Mouse (Mus musculus) kidney, embryonic 16.5 days (tissue): ENCODE data around the gene Shc4. TPM values are rescaled to one million over a fixed set of nuclear protein-coding genes. Genes with fewer than 3 reads are reported as not detected.

Source experiments
- ATAC-seq: fragments of 200-750 bp; cut with Nextera tagmentation; 2 replicates; pipeline ENCODE4 v1.8.0; 2017; ENCODE audit warnings: moderate TSS enrichment; ENCODE audit not compliant: low FRiP score, low TSS enrichment
- H3K27ac ChIP-seq: fragments of 300-500 bp; sonication (generic); 2 replicates; pipeline ENCODE4 v1.5.1; 2014; ENCODE audit warnings: low read length
- H3K27me3 ChIP-seq: fragments of 300-500 bp; sonication (generic); 2 replicates; pipeline ENCODE4 v1.6.1; 2014; ENCODE audit warnings: low read length, control low read depth, mixed read lengths; ENCODE audit not compliant: insufficient read depth
- H3K36me3 ChIP-seq: fragments of 300-500 bp; sonication (generic); 2 replicates; pipeline ENCODE4 v1.6.1; 2014; ENCODE audit warnings: low read length, control low read depth, mixed read lengths; ENCODE audit not compliant: insufficient read depth
- H3K4me1 ChIP-seq: fragments of 300-500 bp; sonication (generic); 2 replicates; pipeline ENCODE4 v1.6.1; 2014; ENCODE audit warnings: low read length, control low read depth, mixed read lengths; ENCODE audit not compliant: insufficient read depth
- H3K4me2 ChIP-seq: fragments of 300-500 bp; sonication (generic); replicated peaks from 2 replicates; pipeline ENCODE4 v1.6.1; 2014; ENCODE audit warnings: low read depth, low read length
- H3K4me3 ChIP-seq: fragments of 300-500 bp; sonication (generic); 2 replicates; pipeline ENCODE4 v1.5.1; 2014; ENCODE audit warnings: mild to moderate bottlenecking, low read length
- H3K9ac ChIP-seq: fragments of 300-500 bp; sonication (generic); replicated peaks from 2 replicates; pipeline ENCODE4 v1.6.1; 2014; ENCODE audit warnings: low read length
- H3K9me3 ChIP-seq: fragments of 300-500 bp; sonication (generic); 2 replicates; pipeline ENCODE4 v1.6.1; 2016; ENCODE audit warnings: low read length, control low read depth
- WGBS: fragments of 180-500 bp; shearing (Covaris S2); extraction: QIAGEN DNeasy Blood & Tissue Kit; methylation state at CpG from one replicate; pipeline ENCODE4 v1.1.7; 2014; 5-methylcytosine and 5-hydroxymethylcytosine counted together
- polyA plus RNA-seq: library from polyadenylated mRNA; unstranded; fragments of >200 nt; fragmentation: Nextera tagmentation; extraction: Ambion mirVana; gene quantifications from 2 replicates; pipeline ENCODE4 v1.2.1, GENCODE M21; 2015

The Shc4 gene
- polyA plus RNA-seq, 1 experiment from 2014 or later, result 1.1 TPM

DNA sequence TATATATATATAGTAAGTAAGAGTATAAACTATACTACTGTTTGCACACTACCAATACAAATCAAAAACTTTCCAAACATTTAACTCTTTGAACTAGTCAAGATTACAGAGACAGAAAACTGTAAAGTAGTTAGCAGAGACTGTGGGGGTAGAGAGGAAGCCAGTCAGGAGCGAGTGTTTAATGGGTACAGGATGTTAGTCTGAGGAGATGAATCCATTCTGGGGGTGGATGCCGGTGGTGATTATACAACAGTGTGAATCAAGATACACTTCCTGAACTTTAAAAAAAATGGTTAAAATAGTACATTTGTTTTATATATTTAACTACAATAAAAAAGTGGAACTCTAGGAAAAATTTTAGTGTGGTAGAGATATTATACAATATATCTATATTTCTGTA, 31.9 kb downstream of the Shc4 start:
- no peak overlapping the region for H3K9ac ChIP-seq
- no peaks in the 10 kb centered on the region for H3K27me3 ChIP-seq
- WGBS, result 55% methylated on average over 2 of the region's 2 CpGs
- no peak overlapping the region for H3K4me2 ChIP-seq
- no peaks in the 10 kb centered on the region for H3K4me1 ChIP-seq
- no peaks in the 10 kb centered on the region for H3K36me3 ChIP-seq
- no peak overlapping the region for H3K27ac ChIP-seq
- no peaks in the 10 kb centered on the region for H3K9me3 ChIP-seq
- ATAC-seq, result no peak
- H3K4me3 ChIP-seq, result no peak overlapping the region

GRCm38 (mm10) chr2:125685441-125686150, 38.4 kb downstream of the Shc4 start:
- WGBS, result 72% methylated on average over 9 of the region's 9 CpGs
- Histone ChIP-seq H3K36me3 (no peaks in the 10 kb centered on the region), H3K4me3 (no peak overlapping the region), H3K4me2 (no peak overlapping the region), H3K27ac (no peak overlapping the region), H3K9ac (no peak overlapping the region), H3K4me1 (peaks cover 4% of the 10 kb centered on the region), H3K27me3 (no peaks in the 10 kb centered on the region), H3K9me3 (no peaks in the 10 kb centered on the region)
- no peak for ATAC-seq

GRCm38 (mm10) chr2:125684559-125685440, 39.1 kb downstream of the Shc4 start:
- no peak overlapping the region for H3K9ac ChIP-seq
- no peak overlapping the region for H3K27ac ChIP-seq
- no peak overlapping the region for H3K4me2 ChIP-seq
- no peak for ATAC-seq
- 60% methylated on average over 10 of the region's 10 CpGs for WGBS
- no peaks in the 10 kb centered on the region for H3K9me3 ChIP-seq
- no peaks in the 10 kb centered on the region for H3K36me3 ChIP-seq
- no peak overlapping the region for H3K4me3 ChIP-seq
- no peaks in the 10 kb centered on the region for H3K27me3 ChIP-seq
- H3K4me1 ChIP-seq, result peaks cover 4% of the 10 kb centered on the region

DNA sequence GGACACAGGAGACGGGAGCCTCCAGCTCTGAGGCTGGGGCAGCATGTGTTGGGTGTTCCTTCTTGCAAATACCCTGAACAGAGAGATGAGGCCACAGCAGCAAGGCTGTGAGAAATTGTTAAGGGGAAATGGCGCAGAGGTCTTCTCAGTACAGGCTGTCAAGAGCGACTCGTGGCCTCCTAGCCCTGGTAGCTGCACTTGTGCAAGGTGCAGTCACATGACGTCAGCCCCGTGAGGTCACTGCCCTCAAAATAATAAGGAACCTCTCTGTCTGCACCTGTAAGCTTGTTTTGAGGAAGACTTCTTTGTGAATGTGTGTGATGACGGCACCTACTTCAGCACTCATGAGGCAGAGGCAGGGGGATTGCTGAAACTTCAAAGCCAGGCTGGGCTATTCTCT, 40.1 kb downstream of the Shc4 start:
- Histone ChIP-seq H3K4me1 (peaks cover 4% of the 10 kb centered on the region), H3K4me3 (no peak overlapping the region), H3K9me3 (no peaks in the 10 kb centered on the region), H3K36me3 (no peaks in the 10 kb centered on the region), H3K27me3 (no peaks in the 10 kb centered on the region), H3K27ac (no peak overlapping the region), H3K4me2 (no peak overlapping the region), H3K9ac (no peak overlapping the region)
- no peak for ATAC-seq
- WGBS, result 87% methylated on average over 7 of the region's 7 CpGs

DNA sequence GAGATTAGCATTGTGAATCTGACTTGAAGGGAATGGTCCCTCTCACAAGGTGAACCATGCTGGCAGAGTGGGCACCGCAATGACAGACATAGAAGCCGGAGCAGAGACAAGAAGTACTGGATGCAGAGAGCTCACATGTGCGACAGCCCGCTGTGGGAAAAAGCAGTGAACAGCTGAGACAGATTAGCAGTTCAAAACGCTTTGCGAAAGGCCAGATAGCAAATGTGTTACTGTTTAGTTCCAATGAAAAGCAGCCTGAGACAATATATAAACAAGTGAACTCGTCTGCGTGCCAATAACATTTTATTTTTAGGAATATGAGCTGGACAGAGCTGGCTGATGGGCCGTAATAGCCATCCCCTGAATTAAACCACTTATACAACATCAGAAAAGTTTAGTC, 42.1 kb downstream of the Shc4 start:
- H3K4me2 ChIP-seq, result no peak overlapping the region
- no peak overlapping the region for H3K4me3 ChIP-seq
- no peak overlapping the region for H3K27ac ChIP-seq
- peaks cover 4% of the 10 kb centered on the region for H3K4me1 ChIP-seq
- H3K9me3 ChIP-seq, result no peaks in the 10 kb centered on the region
- H3K36me3 ChIP-seq, result no peaks in the 10 kb centered on the region
- H3K27me3 ChIP-seq, result no peaks in the 10 kb centered on the region
- H3K9ac ChIP-seq, result no peak overlapping the region
- 77% methylated on average over 9 of the region's 9 CpGs for WGBS
- no peak for ATAC-seq

DNA sequence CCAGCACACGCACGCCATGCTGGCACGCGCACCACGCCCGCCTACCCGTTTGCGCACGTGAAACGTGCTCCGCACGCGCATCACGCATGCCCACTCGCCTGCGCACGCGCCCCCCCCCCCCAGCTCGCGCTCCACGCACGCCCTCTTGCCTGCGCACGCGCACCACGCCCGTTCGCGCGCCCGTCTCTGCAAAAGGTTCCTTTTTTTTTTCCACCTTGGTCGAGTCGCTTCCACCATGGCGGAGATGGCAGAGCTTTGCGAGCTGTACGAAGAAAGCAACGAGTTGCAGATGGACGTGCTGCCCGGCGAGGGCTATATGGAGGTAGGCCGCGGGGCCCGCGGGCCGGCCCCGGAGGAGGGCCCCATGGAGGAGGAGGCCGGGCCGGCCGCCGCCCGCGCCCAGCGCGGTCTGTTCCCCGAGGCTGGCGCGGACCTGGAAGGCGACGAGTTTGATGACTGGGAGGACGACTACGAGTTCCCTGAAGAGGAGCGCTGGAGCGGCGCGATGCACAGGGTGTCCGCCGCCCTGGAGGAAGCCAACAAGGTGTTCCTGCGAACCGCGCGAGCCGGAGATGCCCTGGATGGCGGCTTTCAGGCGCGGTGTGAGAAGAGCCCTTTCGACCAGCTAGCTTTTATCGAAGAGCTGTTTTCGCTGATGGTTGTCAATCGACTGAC, 50.9 kb downstream of the Shc4 start, which contains the start of gene Eid1:
TSS of gene Eid1 (plus strand) at position 139 of the 675 bp plus-strand sequence.
- H3K27ac ChIP-seq, result peak within 1 kb of the TSS; percentile 84
- peak within 1 kb of the TSS; percentile 89 for H3K4me3 ChIP-seq
- H3K9ac ChIP-seq, result peak within 1 kb of the TSS; percentile 95
- H3K4me2 ChIP-seq, result peak within 1 kb of the TSS; percentile 87
- H3K36me3 ChIP-seq, result no peaks in the 10 kb centered on the region
- peaks cover 7% of the 10 kb centered on the region for H3K4me1 ChIP-seq
- ATAC-seq, result peak; percentile 93
- H3K27me3 ChIP-seq, result no peaks in the 10 kb centered on the region
- no peaks in the 10 kb centered on the region for H3K9me3 ChIP-seq
- WGBS, result 0% methylated on average over 65 of the region's 79 CpGs

DNA sequence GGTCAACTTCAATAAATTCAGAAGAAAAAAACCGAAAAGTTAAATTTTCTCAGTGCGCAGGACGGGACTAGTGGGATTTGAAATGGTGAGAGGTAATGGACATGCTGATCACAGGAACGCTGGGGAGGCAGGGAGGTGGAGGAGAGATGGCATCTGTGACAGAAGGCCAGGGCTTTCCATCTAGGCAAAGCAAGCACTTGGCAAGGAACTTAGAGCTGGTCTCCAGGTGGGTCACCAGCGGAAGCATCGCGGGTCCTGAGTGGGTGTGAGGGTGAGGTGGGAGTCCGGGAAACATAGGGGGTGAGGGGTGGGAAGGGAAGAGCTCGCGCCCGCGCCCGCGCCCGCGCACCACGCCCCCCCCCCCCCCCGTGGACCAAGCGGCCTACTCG, 51.4 kb downstream of the Shc4 start:
- peak overlapping the region; percentile 87 for H3K4me2 ChIP-seq
- H3K9me3 ChIP-seq, result no peaks in the 10 kb centered on the region
- ATAC-seq, result peak; percentile 80
- no peaks in the 10 kb centered on the region for H3K36me3 ChIP-seq
- no peaks in the 10 kb centered on the region for H3K27me3 ChIP-seq
- H3K4me1 ChIP-seq, result peaks cover 7% of the 10 kb centered on the region
- no peak overlapping the region; the same call in 1 of the 2 replicates for H3K27ac ChIP-seq
- peak overlapping the region; percentile 89 for H3K4me3 ChIP-seq
- 26% methylated on average over 8 of the region's 20 CpGs for WGBS
- H3K9ac ChIP-seq, result peak overlapping the region; percentile 95

DNA sequence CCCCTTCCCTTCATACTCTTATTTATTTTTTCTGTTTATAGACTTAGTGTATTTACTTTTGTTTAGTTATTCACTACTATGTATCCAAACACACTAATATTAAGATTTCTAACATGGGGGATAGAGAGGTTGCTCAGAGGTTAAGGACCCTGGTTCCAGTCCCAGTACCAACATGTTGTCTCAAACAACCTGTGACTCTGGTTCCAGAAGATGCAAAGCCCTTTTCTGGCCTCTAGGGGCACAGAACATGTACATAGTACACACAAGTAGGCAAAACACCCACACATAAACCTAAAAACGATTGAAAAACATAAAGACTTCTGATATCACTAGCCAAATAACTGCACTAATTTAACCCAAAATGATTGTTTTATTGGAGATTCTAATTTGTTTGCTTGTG, 53.1 kb downstream of the Shc4 start:
- WGBS, result 55% methylated on average over 1 of the region's 1 CpGs
- Histone ChIP-seq H3K9ac (no peak overlapping the region), H3K27me3 (no peaks in the 10 kb centered on the region), H3K4me3 (no peak overlapping the region), H3K9me3 (no peaks in the 10 kb centered on the region), H3K4me2 (no peak overlapping the region), H3K36me3 (no peaks in the 10 kb centered on the region), H3K4me1 (peaks cover 7% of the 10 kb centered on the region), H3K27ac (no peak overlapping the region)
- no peak for ATAC-seq

GRCm38 (mm10) chr2:125667721-125668120, 56.2 kb downstream of the Shc4 start:
- H3K36me3 ChIP-seq, result no peaks in the 10 kb centered on the region
- H3K27ac ChIP-seq, result no peak overlapping the region
- H3K27me3 ChIP-seq, result no peaks in the 10 kb centered on the region
- WGBS, result 85% methylated on average over 7 of the region's 7 CpGs
- H3K4me2 ChIP-seq, result no peak overlapping the region
- no peaks in the 10 kb centered on the region for H3K9me3 ChIP-seq
- H3K4me3 ChIP-seq, result no peak overlapping the region
- no peaks in the 10 kb centered on the region for H3K4me1 ChIP-seq
- no peak for ATAC-seq
- H3K9ac ChIP-seq, result no peak overlapping the region
